Mouse (Mus musculus): ENCODE results near the gene Atcay. TPM values are rescaled to one million over a fixed set of nuclear protein-coding genes. Genes with fewer than 3 reads are reported as not detected.
A peak's percentile ranks its signal among the peaks of the same experiment; 100 is the strongest.

The Atcay gene
- total and polyA plus RNA-seq, 3 experiments = 0.19 to 0.33 TPM; not detected in 1

DNA sequence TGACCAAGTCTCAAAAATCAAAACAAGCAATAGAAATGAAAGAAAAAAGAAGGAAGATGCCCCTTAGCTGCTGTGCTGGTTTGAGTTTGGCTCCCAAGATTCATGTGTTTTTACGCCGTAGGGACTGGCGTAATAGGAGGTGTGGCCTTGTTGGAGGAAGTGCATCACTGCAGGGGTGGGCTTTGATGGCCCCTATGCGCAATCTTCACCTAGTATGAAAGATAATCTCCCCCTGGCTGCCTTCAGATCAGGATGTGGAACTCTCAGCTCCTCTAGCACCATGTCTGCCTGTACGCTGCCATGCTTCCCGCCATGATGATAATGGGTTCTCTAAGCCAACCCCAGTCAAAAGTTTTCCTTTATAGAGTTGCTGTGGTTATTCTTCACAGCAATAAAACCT lies 14.4 kb downstream of the Atcay start:
- Histone ChIP-seq H3K27me3 (ENCODE audit: control insufficient read depth in 1 of 2, insufficient read depth in 2 of 2, low read length in 2 of 2) (no peaks in the 10 kb centered on the region), H3K9ac (ENCODE audit: control insufficient read depth, low read depth, low read length, poor library complexity, severe bottlenecking) (peak overlapping the region; percentile 49), H3K4me1 (ENCODE audit: control insufficient read depth in 1 of 2, insufficient read depth in 2 of 2, low read length in 2 of 2) (peaks cover 2 to 13% of the 10 kb centered on the region in 2 experiments), H3K79me2 (ENCODE audit: control insufficient read depth, insufficient read depth, low read length, poor library complexity) (no peaks in the 10 kb centered on the region), H3K9me3 (replicated peaks; ENCODE audit: insufficient read depth, low read length) (no peaks in the 10 kb centered on the region), H3K27ac (ENCODE audit: control insufficient read depth, low read depth, low read length) (peak overlapping the region; percentile 48), H3K36me3 (ENCODE audit: control insufficient read depth in 1 of 2, insufficient read depth in 2 of 2, low read length in 2 of 2) (peaks cover 0 to 2% of the 10 kb centered on the region in 2 experiments; a peak in 1 of 4 replicates), H3K4me3 (ENCODE audit: control insufficient read depth in 1 of 2, insufficient read depth in 1 of 2, low read depth in 2 of 2, low read length in 2 of 2) (peak overlapping the region; percentile 31 to 60; a peak in 3 of 4 replicates)
- DNase-seq (ENCODE audit: low read depth, low spot score) = peak; percentile 90
- peak; percentile 47; the same call in 1 of the 2 replicates for TF ChIP-seq GATA1 (IDR thresholded peaks at IDR 0.05; ENCODE audit: low read depth, low read length)
- TF ChIP-seq NELFE (IDR thresholded peaks at IDR 0.05; ENCODE audit: low read depth, low read length) = peak; percentile 72
- TF ChIP-seq USF2 (IDR thresholded peaks at IDR 0.05; ENCODE audit: borderline replicate concordance in 1 of 2, insufficient read depth in 1 of 2, low read depth in 1 of 2, low read length in 2 of 2) = no peak
- TF ChIP-seq ZNF384 (IDR thresholded peaks at IDR 0.05; ENCODE audit: low read depth, low read length) = no peak
- 0 out of 2 replicates have a peak, but pooled peaks have one; percentile 19 for TF ChIP-seq ETS1 (IDR thresholded peaks at IDR 0.05; ENCODE audit: low read depth, low read length)
- TF ChIP-seq ZMIZ1 (IDR thresholded peaks at IDR 0.05; ENCODE audit: low read depth, low read length) = peak; percentile 63; the same call in 1 of the 2 replicates
- TF ChIP-seq RCOR1 (IDR thresholded peaks at IDR 0.05; ENCODE audit: low read depth, low read length) = peak; percentile 43; the same call in 1 of the 2 replicates
- no peak for TF ChIP-seq GABPA (IDR thresholded peaks at IDR 0.05; ENCODE audit: low read depth, low read length)
- TF ChIP-seq MYB (IDR thresholded peaks at IDR 0.05; ENCODE audit: low read depth, low read length) = no peak
- TF ChIP-seq MAX (IDR thresholded peaks at IDR 0.05; ENCODE audit: low read length) = peak; percentile 45; the same call in 1 of the 2 replicates
- no peak for TF ChIP-seq CHD1 (IDR thresholded peaks at IDR 0.05; ENCODE audit: low read depth, low read length)
- no peak for TF ChIP-seq RAD21 (IDR thresholded peaks at IDR 0.05; ENCODE audit: low read depth, low read length)
- no peak for TF ChIP-seq KAT2A (conservative IDR thresholded peaks at IDR 0.05; ENCODE audit: low read depth, low read length)
- TF ChIP-seq POLR2AphosphoS5 (IDR thresholded peaks at IDR 0.05; ENCODE audit: borderline replicate concordance, low read depth, low read length) = no peak
- no peak for TF ChIP-seq MAZ (IDR thresholded peaks at IDR 0.05; ENCODE audit: low read depth, low read length)
- peak; percentile 84 for TF ChIP-seq TBP (IDR thresholded peaks at IDR 0.05; ENCODE audit: low read depth, low read length)
- no peak for TF ChIP-seq JUND (IDR thresholded peaks at IDR 0.05; ENCODE audit: low read depth, low read length)
- TF ChIP-seq E2F4 (IDR thresholded peaks at IDR 0.05; ENCODE audit: borderline replicate concordance, low read depth, low read length) = no peak
- peak; percentile 10; the same call in 1 of the 2 replicates for TF ChIP-seq USF1 (IDR thresholded peaks at IDR 0.05; ENCODE audit: low read depth, low read length)
- peak; percentile 56; the same call in 1 of the 2 replicates for TF ChIP-seq TCF12 (IDR thresholded peaks at IDR 0.05; ENCODE audit: low read depth, low read length)
- TF ChIP-seq CTCF (IDR thresholded peaks at IDR 0.05 in 2 of 3, conservative IDR thresholded peaks at IDR 0.05 in 1 of 3; ENCODE audit: control insufficient read depth in 1 of 3, insufficient read depth in 1 of 3, low read depth in 2 of 3, low read length in 3 of 3, poor library complexity in 1 of 3, severe bottlenecking in 1 of 3) = no peak
- no peak for TF ChIP-seq ZKSCAN1 (IDR thresholded peaks at IDR 0.05; ENCODE audit: low read depth, low read length)
- TF ChIP-seq CHD2 (IDR thresholded peaks at IDR 0.05; ENCODE audit: low read length) = no peak
- no peak for TF ChIP-seq BHLHE40 (IDR thresholded peaks at IDR 0.05; ENCODE audit: borderline replicate concordance, low read depth, low read length)
- no peak; the same call in 1 of the 2 replicates for TF ChIP-seq MXI1 (IDR thresholded peaks at IDR 0.05; ENCODE audit: low read depth, low read length)
- no peak for TF ChIP-seq SMC3 (IDR thresholded peaks at IDR 0.05; ENCODE audit: low read depth, low read length)
- peak; percentile 67 for TF ChIP-seq SIN3A (IDR thresholded peaks at IDR 0.05; ENCODE audit: low read length)
- peak; percentile 45; the same call in 1 of the 2 replicates for TF ChIP-seq POLR2AphosphoS2 (IDR thresholded peaks at IDR 0.05; ENCODE audit: low read length)
- TF ChIP-seq TAL1 (IDR thresholded peaks at IDR 0.05; ENCODE audit: low read length) = no peak
- 0 out of 2 replicates have a peak, but pooled peaks have one; percentile 20 for TF ChIP-seq NRF1 (IDR thresholded peaks at IDR 0.05; ENCODE audit: insufficient read depth, low read depth, low read length, poor library complexity, severe bottlenecking)
- TF ChIP-seq MYC (IDR thresholded peaks at IDR 0.05; ENCODE audit: low read depth, low read length) = 0 out of 2 replicates have a peak, but pooled peaks have one; percentile 16
- TF ChIP-seq ZC3H11A (IDR thresholded peaks at IDR 0.05; ENCODE audit: low read depth, low read length) = no peak
- peak; percentile 69 for TF ChIP-seq HCFC1 (IDR thresholded peaks at IDR 0.05; ENCODE audit: low read depth, low read length)
- no peak for TF ChIP-seq MAFK (IDR thresholded peaks at IDR 0.05; ENCODE audit: borderline replicate concordance, low read depth, low read length)
- no peak for TF ChIP-seq MEF2A (IDR thresholded peaks at IDR 0.05; ENCODE audit: extremely low read depth, insufficient replicate concordance, low read depth, low read length, poor library complexity, severe bottlenecking)
- peak; percentile 63; the same call in 1 of the 2 replicates for TF ChIP-seq ELF1 (IDR thresholded peaks at IDR 0.05; ENCODE audit: low read depth, low read length)
- TF ChIP-seq UBTF (IDR thresholded peaks at IDR 0.05; ENCODE audit: borderline replicate concordance, insufficient read depth, low read depth, low read length) = no peak

All from MEL (cell line).